Mouse (Mus musculus) liver, postnatal 0 days (tissue): Measurements from ENCODE around the gene Irf2bp2.

ENCODE experiments used
- CTCF ChIP-seq: sonication (generic); IDR thresholded peaks from 2 replicates; pipeline ENCODE4 v1.5.1; 2016; ENCODE audit warnings: antibody characterized with exemption, low read depth
- EP300 ChIP-seq: IDR thresholded peaks from 2 replicates; pipeline ENCODE4 v1.6.1; 2016; ENCODE audit warnings: antibody characterized with exemption, low read depth, mild to moderate bottlenecking

GRCm38 (mm10) chr8:126641568-126642295 is 47.9 kb upstream of the Irf2bp2 start:
- TF ChIP-seq EP300 (no peak), CTCF (no peak)
